Mouse (Mus musculus) midbrain, postnatal 0 days (tissue): ENCODE results near the gene Celf2. TPM values are rescaled to one million over a fixed set of nuclear protein-coding genes. Genes with fewer than 3 reads are reported as not detected.
"Not testable (repeated sequence)": the region's sequence is repeated elsewhere in the genome, so short reads cannot be mapped to it uniquely, and the experiment has no call there.

Experiments
- ATAC-seq: fragments of 200-750 bp; cut with Nextera tagmentation; 2 replicates; pipeline ENCODE4 v1.8.0; 2017; ENCODE audit warnings: moderate number of reproducible peaks, mild to moderate bottlenecking, moderate TSS enrichment, moderate library complexity; ENCODE audit not compliant: low FRiP score
- DNase-seq: peaks from one replicate; pipeline ENCODE4 v3.0.0-alpha.2; 2015; ENCODE audit warnings: low spot score
- H3K27ac ChIP-seq: fragments of 300-500 bp; sonication (generic); 2 replicates; pipeline ENCODE4 v1.5.1; 2014; ENCODE audit warnings: low read depth, mild to moderate bottlenecking, low read length, mixed read lengths
- H3K27me3 ChIP-seq: fragments of 300-500 bp; sonication (generic); 2 replicates; pipeline ENCODE4 v1.6.1; 2014; ENCODE audit warnings: low read length, control low read depth, mixed read lengths; ENCODE audit not compliant: insufficient read depth
- H3K36me3 ChIP-seq: fragments of 300-500 bp; sonication (generic); 2 replicates; pipeline ENCODE4 v1.6.1; 2014; ENCODE audit warnings: low read length, control low read depth, mixed read lengths; ENCODE audit not compliant: insufficient read depth
- H3K4me1 ChIP-seq: fragments of 300-500 bp; sonication (generic); 2 replicates; pipeline ENCODE4 v1.6.1; 2014; ENCODE audit warnings: mild to moderate bottlenecking, control low read depth, antibody characterized with exemption, low read length, mixed read lengths; ENCODE audit not compliant: insufficient read depth
- H3K4me2 ChIP-seq: fragments of 300-500 bp; sonication (generic); 2 replicates; pipeline ENCODE4 v1.6.1; 2014; ENCODE audit warnings: low read depth, mild to moderate bottlenecking, low read length, mixed read lengths; ENCODE audit not compliant: poor library complexity, severe bottlenecking
- H3K4me3 ChIP-seq: fragments of 300-500 bp; sonication (generic); 2 replicates; pipeline ENCODE4 v1.5.1; 2014; ENCODE audit warnings: low read depth, mild to moderate bottlenecking, low read length, moderate library complexity
- H3K9ac ChIP-seq: fragments of 300-500 bp; sonication (generic); replicated peaks from 2 replicates; pipeline ENCODE4 v1.6.1; 2014; ENCODE audit warnings: mild to moderate bottlenecking, low read length, moderate library complexity, mixed read lengths; ENCODE audit not compliant: poor library complexity, severe bottlenecking
- H3K9me3 ChIP-seq: fragments of 300-500 bp; sonication (generic); 2 replicates; pipeline ENCODE4 v1.6.1; 2016; ENCODE audit warnings: low read length, control low read depth
- CTCF ChIP-seq: IDR thresholded peaks from 2 replicates; pipeline ENCODE4 v1.5.1; 2016; ENCODE audit warnings: antibody characterized with exemption, mild to moderate bottlenecking
- WGBS: fragments of 180-500 bp; shearing (Covaris S2); extraction: QIAGEN DNeasy Blood & Tissue Kit; methylation state at CpG from one replicate; pipeline ENCODE4 v1.1.7; 2014; 5-methylcytosine and 5-hydroxymethylcytosine counted together
- polyA plus RNA-seq: library from polyadenylated mRNA; unstranded; fragments of >200 nt; fragmentation: Nextera tagmentation; extraction: Ambion mirVana; gene quantifications from 2 replicates; pipeline ENCODE4 v1.2.1, GENCODE M21; 2015
- total RNA-seq: library from RNA; depleted of rRNA; stranded (reverse); fragments of >200 nt; gene quantifications from 2 replicates; pipeline ENCODE4 v1.2.3, GENCODE M21; 2014; rRNA removed

Celf2 gene
- total RNA-seq (135 and 145 TPM in 2 replicates), polyA plus RNA-seq (97.6 and 112 TPM in 2 replicates)

GRCm38 (mm10) chr2:7509463-7509862 lies at the start of gene Celf2:
Gene Celf2, minus strand, starts transcription at chr2:7509563.
- DNase-seq, H3K4me3 ChIP-seq, H3K4me2 ChIP-seq, H3K4me1 ChIP-seq, H3K27ac ChIP-seq, ATAC-seq, H3K36me3 ChIP-seq, H3K27me3 ChIP-seq, H3K9ac ChIP-seq, H3K9me3 ChIP-seq: not testable (repeated sequence)
- 94% methylated on average over 9 of the region's 9 CpGs for WGBS

- Histone ChIP-seq H3K4me1 (no peaks in the 10 kb centered on the region), H3K36me3 (no peaks in the 10 kb centered on the region), H3K27ac (no peak overlapping the region), H3K9ac (no peak overlapping the region), H3K9me3 (no peaks in the 10 kb centered on the region), H3K27me3 (no peaks in the 10 kb centered on the region), H3K4me2 (no peak overlapping the region), H3K4me3 (no peak overlapping the region)
- DNase-seq: no peak
- WGBS: 53% methylated on average over 4 of the region's 4 CpGs
- TF ChIP-seq CTCF: no peak
- ATAC-seq: no peak
These were observed 46.0 kb upstream of the Celf2 start for GRCm38 (mm10) chr2:7555144-7555892.

- Histone ChIP-seq H3K36me3 (no peaks in the 10 kb centered on the region), H3K4me2 (no peak overlapping the region), H3K9ac (no peak overlapping the region), H3K27me3 (no peaks in the 10 kb centered on the region), H3K4me3 (no peak overlapping the region), H3K4me1 (no peaks in the 10 kb centered on the region), H3K9me3 (no peaks in the 10 kb centered on the region), H3K27ac (no peak overlapping the region)
- WGBS: 74% methylated on average over 1 of the region's 1 CpGs
- ATAC-seq (no peak), DNase-seq (no peak)
- TF ChIP-seq CTCF: no peak
These were observed 45.2 kb upstream of the Celf2 start for GRCm38 (mm10) chr2:7554601-7555000.

- Histone ChIP-seq H3K4me2 (no peak overlapping the region), H3K27ac (no peak overlapping the region), H3K9ac (no peak overlapping the region), H3K27me3 (no peaks in the 10 kb centered on the region), H3K36me3 (no peaks in the 10 kb centered on the region), H3K9me3 (no peaks in the 10 kb centered on the region), H3K4me1 (no peaks in the 10 kb centered on the region), H3K4me3 (no peak overlapping the region)
- WGBS: 79% methylated on average over 3 of the region's 3 CpGs
- no peak for TF ChIP-seq CTCF
- no peak for DNase-seq
- no peak for ATAC-seq
These were observed 43.5 kb upstream of the Celf2 start for GRCm38 (mm10) chr2:7552887-7553286.

- Histone ChIP-seq H3K27me3 (no peaks in the 10 kb centered on the region), H3K9ac (no peak overlapping the region), H3K27ac (no peak overlapping the region), H3K4me3 (no peak overlapping the region), H3K4me1 (no peaks in the 10 kb centered on the region), H3K9me3 (no peaks in the 10 kb centered on the region), H3K36me3 (no peaks in the 10 kb centered on the region), H3K4me2 (no peak overlapping the region)
- DNase-seq (no peak), ATAC-seq (no peak)
- WGBS: 57% methylated on average over 4 of the region's 4 CpGs
- TF ChIP-seq CTCF: no peak
These were observed 39.5 kb upstream of the Celf2 start for GRCm38 (mm10) chr2:7548886-7549285.

GRCm38 (mm10) chr2:7534615-7535204 lies 25.3 kb upstream of the Celf2 start:
- TF ChIP-seq CTCF: no peak
- DNase-seq (no peak), ATAC-seq (no peak)
- Histone ChIP-seq H3K36me3 (no peaks in the 10 kb centered on the region), H3K4me1 (peaks cover 5% of the 10 kb centered on the region; the same call in 1 of the 2 replicates), H3K27ac (no peak overlapping the region), H3K4me3 (no peak overlapping the region), H3K27me3 (no peaks in the 10 kb centered on the region), H3K9me3 (no peaks in the 10 kb centered on the region), H3K9ac (no peak overlapping the region), H3K4me2 (no peak overlapping the region)
- WGBS: 95% methylated on average over 5 of the region's 5 CpGs
